Mouse (Mus musculus) liver, postnatal 0 days (tissue): ENCODE measurements around the gene Ssc4d. TPM values are rescaled to one million over a fixed set of nuclear protein-coding genes. Genes with fewer than 3 reads are reported as not detected.

ENCODE experiments used
- ATAC-seq: fragments of 200-750 bp; cut with Nextera tagmentation; 2 replicates; pipeline ENCODE4 v1.8.0; 2017; ENCODE audit warnings: mild to moderate bottlenecking, moderate library complexity
- DNase-seq: peaks from one replicate; pipeline ENCODE4 v3.0.0-alpha.2; 2016
- H3K27ac ChIP-seq: fragments of 300-500 bp; sonication (generic); 2 replicates; pipeline ENCODE4 v1.5.1; 2014; ENCODE audit warnings: antibody characterized with exemption, moderate library complexity, mild to moderate bottlenecking, low read depth
- H3K27me3 ChIP-seq: fragments of 300-500 bp; sonication (generic); 2 replicates; pipeline ENCODE4 v1.6.1; 2014; ENCODE audit warnings: low read length, control low read depth, mixed read lengths; ENCODE audit not compliant: insufficient read depth
- H3K36me3 ChIP-seq: fragments of 300-500 bp; sonication (generic); replicated peaks from 2 replicates; pipeline ENCODE4 v1.6.1; 2014; ENCODE audit warnings: mild to moderate bottlenecking, control low read depth, low read length, moderate library complexity, mixed read lengths; ENCODE audit not compliant: insufficient read depth
- H3K4me1 ChIP-seq: fragments of 300-500 bp; sonication (generic); 2 replicates; pipeline ENCODE4 v1.6.1; 2014; ENCODE audit warnings: antibody characterized with exemption, mild to moderate bottlenecking, control low read depth; ENCODE audit not compliant: insufficient read depth
- H3K4me2 ChIP-seq: fragments of 300-500 bp; sonication (generic); 2 replicates; pipeline ENCODE4 v1.6.1; 2014; ENCODE audit warnings: low read depth, mild to moderate bottlenecking, low read length, moderate library complexity, mixed read lengths
- H3K4me3 ChIP-seq: fragments of 300-500 bp; sonication (generic); 2 replicates; pipeline ENCODE4 v1.5.1; 2014; ENCODE audit warnings: low read depth, low read length
- H3K9ac ChIP-seq: fragments of 300-500 bp; sonication (generic); replicated peaks from 2 replicates; pipeline ENCODE4 v1.6.1; 2014; ENCODE audit warnings: mild to moderate bottlenecking, moderate library complexity
- H3K9me3 ChIP-seq: fragments of 300-500 bp; sonication (generic); 2 replicates; pipeline ENCODE4 v1.6.1; 2016; ENCODE audit warnings: mild to moderate bottlenecking, control low read depth, low read length, mixed read lengths
- CTCF ChIP-seq: sonication (generic); IDR thresholded peaks from 2 replicates; pipeline ENCODE4 v1.5.1; 2016; ENCODE audit warnings: antibody characterized with exemption, low read depth
- EP300 ChIP-seq: IDR thresholded peaks from 2 replicates; pipeline ENCODE4 v1.6.1; 2016; ENCODE audit warnings: antibody characterized with exemption, low read depth, mild to moderate bottlenecking
- WGBS: fragments of 180-500 bp; shearing (Covaris S2); extraction: QIAGEN DNeasy Blood & Tissue Kit; methylation state at CpG from one replicate; pipeline ENCODE4 v1.1.7; 2014; ENCODE audit not compliant: insufficient replicate concordance; 5-methylcytosine and 5-hydroxymethylcytosine counted together
- polyA plus RNA-seq: library from polyadenylated mRNA; unstranded; fragments of >200 nt; fragmentation: Nextera tagmentation; extraction: Ambion mirVana; gene quantifications from 2 replicates; pipeline ENCODE4 v1.2.1, GENCODE M21; 2015

Ssc4d gene
- polyA plus RNA-seq: 1.7 and 1.9 TPM in 2 replicates

DNA sequence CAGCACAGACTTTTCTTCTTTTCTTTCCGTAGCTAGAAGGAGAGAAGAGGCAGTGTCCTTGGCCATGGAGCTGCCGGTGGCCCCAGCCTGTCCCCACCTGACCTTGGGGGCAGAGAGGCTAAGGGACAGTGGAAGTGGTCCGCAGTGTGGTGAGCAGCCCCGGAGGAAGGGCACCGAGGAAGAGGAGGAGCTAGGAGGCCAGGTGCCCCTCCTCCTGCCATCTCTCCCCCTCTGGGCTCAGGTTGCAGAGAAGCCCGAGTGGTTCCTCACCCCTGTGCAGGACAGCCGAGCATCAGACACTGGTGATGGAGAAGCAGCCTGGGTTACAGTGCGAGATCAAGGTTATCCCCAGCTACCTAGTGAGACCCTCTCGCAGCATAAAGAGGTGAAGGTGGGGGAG, at the start of gene Ssc4d:
Ssc4d (minus strand) TSS at position 167 of the 400 bp plus-strand sequence.
- WGBS: 26% methylated on average over 9 of the region's 9 CpGs
- H3K4me3 ChIP-seq: no peak within 1 kb of the TSS
- DNase-seq: no peak
- no peak within 1 kb of the TSS for H3K9ac ChIP-seq
- H3K27me3 ChIP-seq: no peaks in the 10 kb centered on the region
- H3K9me3 ChIP-seq: no peaks in the 10 kb centered on the region
- H3K4me1 ChIP-seq: no peaks in the 10 kb centered on the region
- TF ChIP-seq CTCF: no peak
- TF ChIP-seq EP300: no peak
- H3K36me3 ChIP-seq: no peaks in the 10 kb centered on the region
- no peak for ATAC-seq
- H3K4me2 ChIP-seq: no peak within 1 kb of the TSS
- H3K27ac ChIP-seq: no peak within 1 kb of the TSS

DNA sequence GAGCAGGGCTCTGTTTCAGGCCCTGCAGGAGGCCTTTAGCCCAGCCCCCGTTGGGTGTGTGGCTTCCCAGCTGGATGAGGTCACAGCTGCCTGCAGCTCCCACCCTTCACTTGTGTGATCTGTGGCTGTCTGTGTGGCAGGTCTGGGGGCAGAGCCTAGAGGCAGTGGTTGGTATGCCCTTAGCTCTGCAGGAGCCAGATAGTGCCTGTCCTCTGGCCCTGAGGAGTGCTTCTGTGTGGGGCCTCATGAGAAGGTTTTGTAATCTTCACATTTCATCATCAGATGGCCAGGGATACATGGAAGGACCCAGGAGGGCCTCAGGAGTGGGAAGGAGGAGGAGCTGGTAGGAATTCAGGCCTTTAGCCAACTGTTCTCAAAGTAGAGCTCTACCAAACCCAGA, 45.6 kb upstream of the Ssc4d start:
- Histone ChIP-seq H3K27me3 (no peaks in the 10 kb centered on the region), H3K36me3 (no peaks in the 10 kb centered on the region), H3K4me1 (peaks cover 10% of the 10 kb centered on the region), H3K4me2 (no peak overlapping the region), H3K27ac (no peak overlapping the region), H3K9ac (no peak overlapping the region), H3K4me3 (no peak overlapping the region), H3K9me3 (no peaks in the 10 kb centered on the region)
- WGBS: 35% methylated on average over 1 of the region's 1 CpGs
- DNase-seq (no peak), ATAC-seq (peak; percentile 44)
- no peak for TF ChIP-seq CTCF
- TF ChIP-seq EP300: no peak

DNA sequence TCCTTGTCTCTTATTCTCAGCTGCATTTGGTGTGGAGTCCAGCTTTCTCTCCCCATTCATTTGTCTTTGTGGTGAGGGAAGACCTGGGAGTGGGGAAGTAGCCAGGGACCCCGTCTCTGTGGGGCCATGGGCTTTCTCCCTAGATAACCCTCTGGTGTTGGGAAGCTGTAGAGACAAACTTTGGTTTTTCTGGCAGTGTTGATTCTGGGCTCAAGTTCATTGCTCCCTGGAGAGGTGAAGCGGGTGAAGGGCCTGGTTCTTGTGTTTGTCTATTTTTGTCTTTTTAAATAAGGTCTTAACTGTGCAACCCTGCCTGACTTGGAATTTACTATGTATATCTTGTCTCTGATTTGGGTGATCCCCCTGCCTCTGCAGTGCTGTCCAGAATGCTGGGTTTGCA, 44.4 kb upstream of the Ssc4d start:
- Histone ChIP-seq H3K36me3 (no peaks in the 10 kb centered on the region), H3K27me3 (no peaks in the 10 kb centered on the region), H3K27ac (no peak overlapping the region), H3K9ac (no peak overlapping the region), H3K9me3 (no peaks in the 10 kb centered on the region), H3K4me3 (no peak overlapping the region), H3K4me2 (no peak overlapping the region), H3K4me1 (peaks cover 10% of the 10 kb centered on the region)
- 65% methylated on average over 2 of the region's 2 CpGs for WGBS
- TF ChIP-seq CTCF: no peak
- TF ChIP-seq EP300: no peak
- DNase-seq (no peak), ATAC-seq (no peak)

DNA sequence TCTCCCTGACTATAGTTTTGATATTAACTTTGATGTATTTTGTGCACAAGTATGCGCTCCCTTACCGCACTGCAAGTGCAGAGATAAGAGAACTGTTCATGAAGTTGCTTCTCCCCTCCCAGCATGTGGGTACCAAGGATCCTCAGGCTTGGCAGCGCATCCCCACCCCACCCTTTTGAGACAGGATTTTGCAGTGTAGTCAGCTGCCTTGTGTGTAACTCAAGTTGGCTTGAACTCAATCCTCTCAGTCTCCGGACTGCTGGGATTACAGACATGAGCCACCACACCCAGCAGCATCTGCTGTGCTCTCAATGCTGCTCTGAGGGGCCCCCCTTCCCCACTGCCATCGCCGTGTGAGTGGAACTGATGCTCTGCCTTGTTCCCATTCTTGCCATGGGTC, 42.9 kb upstream of the Ssc4d start:
- Histone ChIP-seq H3K4me3 (no peak overlapping the region), H3K27me3 (no peaks in the 10 kb centered on the region), H3K4me2 (no peak overlapping the region), H3K9me3 (no peaks in the 10 kb centered on the region), H3K36me3 (peaks cover 3% of the 10 kb centered on the region; the same call in 1 of the 2 replicates), H3K27ac (no peak overlapping the region), H3K9ac (no peak overlapping the region), H3K4me1 (peaks cover 10% of the 10 kb centered on the region)
- TF ChIP-seq EP300 (no peak), CTCF (no peak)
- DNase-seq (no peak), ATAC-seq (no peak)
- 63% methylated on average over 6 of the region's 6 CpGs for WGBS

DNA sequence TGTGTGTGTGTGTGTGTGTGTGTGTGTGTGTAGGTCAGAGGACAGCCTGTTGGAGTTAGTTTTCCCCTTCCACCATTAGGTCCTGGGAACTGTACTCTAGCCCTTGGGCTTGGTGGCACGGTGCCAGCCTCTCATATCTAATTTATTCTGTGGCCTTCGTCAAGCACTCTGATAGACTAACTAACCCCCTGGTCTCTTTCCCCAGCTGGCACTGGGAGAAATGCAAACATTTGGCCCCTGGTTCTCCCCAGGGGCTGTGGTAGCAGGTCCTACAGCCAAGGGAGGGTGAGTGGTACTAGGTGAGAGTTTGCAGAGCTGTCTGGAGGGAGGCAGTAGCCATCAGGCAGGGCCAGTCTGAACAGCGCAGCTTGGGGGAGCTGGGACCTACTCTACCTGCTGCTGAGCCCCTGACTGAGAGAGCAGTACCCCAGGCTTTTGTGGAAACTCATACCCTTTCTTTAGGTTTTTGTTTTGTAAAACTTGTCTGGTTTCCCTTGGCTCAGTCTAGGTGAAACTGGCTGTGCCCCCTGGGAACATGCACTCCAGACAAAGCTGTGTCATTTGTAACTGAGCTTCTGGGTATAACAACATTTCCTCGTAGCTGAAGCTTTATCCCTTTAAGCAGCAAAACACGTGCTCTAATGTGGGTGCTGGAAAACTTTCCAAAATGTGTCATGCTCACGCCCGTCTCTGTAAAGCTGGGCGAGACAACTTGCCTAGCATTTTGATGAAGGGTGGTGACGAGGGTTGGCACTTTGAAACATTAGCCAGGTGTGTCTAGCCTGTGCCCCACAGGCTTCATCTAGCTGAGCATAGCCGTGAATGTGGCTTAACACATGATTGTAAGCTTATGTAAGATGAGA, 41.9 kb upstream of the Ssc4d start:
- H3K4me3 ChIP-seq: no peak overlapping the region
- peaks cover 12% of the 10 kb centered on the region for H3K36me3 ChIP-seq
- TF ChIP-seq CTCF: no peak
- WGBS: 73% methylated on average over 10 of the region's 10 CpGs
- ATAC-seq: no peak
- no peak overlapping the region for H3K9ac ChIP-seq
- H3K9me3 ChIP-seq: no peaks in the 10 kb centered on the region
- H3K4me1 ChIP-seq: peaks cover 10% of the 10 kb centered on the region
- H3K4me2 ChIP-seq: no peak overlapping the region
- no peak for DNase-seq
- H3K27ac ChIP-seq: no peak overlapping the region
- H3K27me3 ChIP-seq: no peaks in the 10 kb centered on the region

DNA sequence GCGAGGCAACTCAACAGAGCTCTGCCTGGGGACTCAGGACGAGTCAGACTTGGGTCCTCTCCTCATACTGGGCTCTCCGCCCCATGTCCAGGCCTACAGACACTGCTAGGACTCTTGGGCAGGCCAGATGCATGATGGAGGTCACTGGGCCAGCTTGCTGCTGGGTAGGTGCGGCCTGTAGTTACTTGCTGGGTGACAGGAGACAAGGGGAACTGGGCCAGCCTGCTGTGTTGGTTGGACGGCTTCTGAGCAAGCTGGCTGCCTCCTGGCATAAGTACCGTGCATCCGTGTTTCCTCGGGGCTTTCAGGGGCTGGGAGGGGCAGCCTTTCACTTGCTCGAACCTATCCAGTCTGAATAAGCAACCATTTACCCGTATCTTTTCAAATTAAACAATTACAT, 41.3 kb upstream of the Ssc4d start:
- no peak for DNase-seq
- Histone ChIP-seq H3K27me3 (no peaks in the 10 kb centered on the region), H3K27ac (no peak overlapping the region), H3K9me3 (no peaks in the 10 kb centered on the region), H3K4me3 (no peak overlapping the region), H3K36me3 (peaks cover 15% of the 10 kb centered on the region), H3K4me1 (peaks cover 10% of the 10 kb centered on the region), H3K4me2 (no peak overlapping the region), H3K9ac (no peak overlapping the region)
- 76% methylated on average over 10 of the region's 10 CpGs for WGBS
- no peak for TF ChIP-seq CTCF
- TF ChIP-seq EP300: no peak
- no peak for ATAC-seq
